Mouse (Mus musculus) G1E (cell line): ENCODE data around the gene Sectm1a.

ENCODE experiments used
- CTCF ChIP-seq: IDR thresholded peaks from 2 replicates; pipeline ENCODE4 v1.5.1; 2012; ENCODE audit warnings: low read depth, low read length, inconsistent platforms, mixed read lengths
- GATA1 ChIP-seq: IDR thresholded peaks from 2 replicates; pipeline ENCODE4 v1.6.1; 2012; ENCODE audit warnings: borderline replicate concordance, low read length, inconsistent platforms, mixed read lengths
- TAL1 ChIP-seq: conservative IDR thresholded peaks from 2 replicates; pipeline ENCODE4 v1.6.1; 2012; ENCODE audit warnings: low read depth, low read length, inconsistent platforms, mixed read lengths

DNA sequence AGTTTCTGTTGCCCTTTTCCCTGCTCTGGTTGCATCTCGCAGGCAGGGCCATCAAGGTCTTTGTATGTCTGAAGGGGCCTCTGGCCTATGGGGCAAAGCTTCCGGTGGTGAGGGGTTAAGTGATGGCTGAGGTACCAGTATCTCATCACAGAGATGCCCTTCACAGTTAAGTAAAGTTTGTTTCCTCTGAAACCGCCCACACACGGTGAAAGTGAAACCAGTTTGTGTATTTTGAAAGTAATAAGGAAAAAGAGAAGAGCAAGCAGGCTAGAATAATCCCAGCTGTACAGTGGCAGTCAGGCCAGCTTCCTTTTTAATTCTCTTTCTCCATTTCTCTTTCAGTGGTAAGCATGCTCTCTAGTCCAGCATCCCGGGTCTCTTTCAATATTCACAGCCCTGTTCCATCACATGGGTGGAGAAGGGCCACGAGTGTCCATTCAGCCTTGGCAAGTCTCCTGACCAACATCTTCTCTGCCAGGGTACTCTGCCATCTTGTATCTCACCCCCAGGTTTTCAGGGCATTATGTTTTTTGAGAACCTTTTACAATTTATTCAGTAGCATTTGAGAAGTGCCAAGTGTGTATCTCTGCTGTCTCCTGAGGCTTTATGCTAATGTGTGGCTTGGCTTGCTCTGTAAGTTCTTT is 2.0 kb upstream of the Sectm1a start:
- TF ChIP-seq CTCF (no peak), GATA1 (no peak), TAL1 (no peak)
